Mouse (Mus musculus) liver, embryonic 14.5 days (tissue): ENCODE results near the gene Gm49388. TPM values are rescaled to one million over a fixed set of nuclear protein-coding genes. Genes with fewer than 3 reads are reported as not detected.

Experiments
- ATAC-seq: fragments of 200-750 bp; cut with Nextera tagmentation; 2 replicates; pipeline ENCODE4 v1.8.0; 2017; ENCODE audit warnings: moderate number of reproducible peaks, mild to moderate bottlenecking, moderate library complexity; ENCODE audit not compliant: insufficient read depth
- DNase-seq, 3 experiments: peaks; one replicate each; pipeline ENCODE4 v3.0.0-alpha.2; 2012 to 2013; ENCODE audit warnings: low read depth in 3 of 3, low spot score in 3 of 3
- H3K27ac ChIP-seq: fragments of 300-500 bp; sonication (generic); 2 replicates; pipeline ENCODE4 v1.5.1; 2014; ENCODE audit warnings: moderate library complexity, mild to moderate bottlenecking, control low read depth, inconsistent platforms
- H3K27me3 ChIP-seq: fragments of 300-500 bp; sonication (generic); 2 replicates; pipeline ENCODE4 v1.6.1; 2014; ENCODE audit warnings: mild to moderate bottlenecking, low read length, moderate library complexity; ENCODE audit not compliant: control insufficient read depth, insufficient read depth
- H3K36me3 ChIP-seq: fragments of 300-500 bp; sonication (generic); replicated peaks from 2 replicates; pipeline ENCODE4 v1.6.1; 2014; ENCODE audit warnings: low read depth; ENCODE audit not compliant: control insufficient read depth, insufficient read depth
- H3K4me1 ChIP-seq, 2 experiments: fragments of 200-500 bp in 1 of 2; fragments of 300-500 bp in 1 of 2; sonication (generic) in 1 of 2; replicated peaks; 2 replicates each; pipeline ENCODE4 v1.6.1; 2012 to 2014; ENCODE audit warnings: antibody characterized with exemption in 1 of 2, inconsistent platforms in 1 of 2, low read length in 1 of 2; ENCODE audit not compliant: control insufficient read depth in 2 of 2, insufficient read depth in 2 of 2
- H3K4me2 ChIP-seq: fragments of 300-500 bp; sonication (generic); 2 replicates; pipeline ENCODE4 v1.6.1; 2014; ENCODE audit warnings: low read depth, mild to moderate bottlenecking, control low read depth, moderate library complexity
- H3K4me3 ChIP-seq, 2 experiments: fragments of 200-500 bp in 1 of 2; fragments of 300-500 bp in 1 of 2; sonication (generic) in 1 of 2; 2 replicates each; pipeline ENCODE4 v1.5.1; 2012 to 2014; ENCODE audit warnings: low read depth in 2 of 2, low read length in 2 of 2, mild to moderate bottlenecking in 2 of 2, control low read depth in 1 of 2, inconsistent platforms in 1 of 2, moderate library complexity in 1 of 2; ENCODE audit not compliant: insufficient read depth in 1 of 2
- H3K9ac ChIP-seq: fragments of 300-500 bp; sonication (generic); replicated peaks from 2 replicates; pipeline ENCODE4 v1.6.1; 2014; ENCODE audit warnings: mild to moderate bottlenecking, control low read depth, moderate library complexity
- H3K9me3 ChIP-seq: fragments of 300-500 bp; sonication (generic); 2 replicates; pipeline ENCODE4 v1.6.1; 2016; ENCODE audit warnings: low read length, mixed read lengths; ENCODE audit not compliant: control insufficient read depth
- CTCF ChIP-seq: IDR thresholded peaks from 2 replicates; pipeline ENCODE4 v1.5.1; 2016; ENCODE audit warnings: antibody characterized with exemption, low read depth, control low read depth
- EP300 ChIP-seq: IDR thresholded peaks from 2 replicates; pipeline ENCODE4 v1.6.1; 2016; ENCODE audit warnings: antibody characterized with exemption, low read depth
- WGBS: fragments of 180-500 bp; shearing (Covaris S2); extraction: QIAGEN DNeasy Blood & Tissue Kit; methylation state at CpG from one replicate; pipeline ENCODE4 v1.1.7; 2014; ENCODE audit not compliant: insufficient replicate concordance; 5-methylcytosine and 5-hydroxymethylcytosine counted together
- polyA plus RNA-seq, 2 experiments: library from polyadenylated mRNA; depleted of rRNA in 1 of 2; stranded (reverse) in 1 of 2; unstranded in 1 of 2; fragments of >200 nt; fragmentation: Nextera tagmentation in 1 of 2; extraction: Ambion mirVana in 1 of 2; gene quantifications; 2 replicates each; pipeline versions ENCODE4 v1.2.1 to v1.2.3; 2012 to 2014

Gene Gm49388
- polyA plus RNA-seq, 2 experiments: 1.2 TPM; not detected in 1

DNA sequence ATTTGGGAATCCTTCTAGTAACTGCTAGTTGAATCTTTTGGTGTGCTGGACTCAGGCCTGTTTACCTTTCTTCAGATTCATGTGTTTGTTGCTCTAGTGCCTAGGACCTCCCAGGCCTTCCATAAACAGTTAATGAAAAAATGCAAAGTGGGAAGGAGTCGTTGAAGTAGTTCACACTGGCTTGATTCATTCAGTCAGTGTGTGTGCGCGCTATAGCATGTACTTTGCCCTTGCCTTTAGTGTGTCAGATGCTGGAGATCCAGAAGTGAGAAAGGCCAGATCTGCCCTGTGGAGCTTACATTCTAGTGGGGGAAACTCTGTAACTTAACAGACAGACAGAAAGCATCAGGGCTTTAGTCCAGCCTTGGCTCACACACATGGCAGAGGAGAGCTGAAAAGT, 24.9 kb upstream of the Gm49388 start:
- no peak overlapping the region for H3K27ac ChIP-seq

DNA sequence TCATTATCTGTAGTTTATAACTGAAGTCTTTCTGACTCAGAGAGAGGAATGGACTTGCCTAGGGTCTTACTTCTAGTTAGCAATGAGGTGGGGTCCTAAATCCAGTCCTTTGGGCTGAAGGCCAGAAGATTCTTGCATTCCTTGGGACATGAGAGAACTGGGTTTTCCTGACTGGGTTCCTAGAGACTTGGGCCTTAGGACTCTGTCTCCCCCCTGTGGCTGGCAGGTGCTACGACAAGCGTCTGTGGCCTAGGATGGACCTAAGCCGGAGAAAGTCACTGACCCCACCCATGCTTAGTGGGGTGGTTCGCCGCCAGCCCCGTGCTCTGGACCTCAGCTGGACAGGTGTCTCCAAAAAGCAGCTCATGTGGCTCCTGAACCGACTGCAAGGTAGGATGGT, 24.4 kb upstream of the Gm49388 start:
- Histone ChIP-seq H3K27me3 (no peaks in the 10 kb centered on the region), H3K27ac (no peak overlapping the region), H3K4me3 (no peak overlapping the region), H3K4me2 (no peak overlapping the region), H3K9me3 (no peaks in the 10 kb centered on the region), H3K36me3 (no peaks in the 10 kb centered on the region), H3K9ac (no peak overlapping the region), H3K4me1 (peaks cover 3 to 9% of the 10 kb centered on the region in 2 experiments; a peak in 3 of 4 replicates)
- 16% methylated on average over 7 of the region's 7 CpGs for WGBS
- DNase-seq (peak in 1 of 3 experiments; percentile 54), ATAC-seq (peak; percentile 55; the same call in 1 of the 2 replicates)
- TF ChIP-seq CTCF (peak; percentile 99), EP300 (no peak)

More for the DNA sequence above, 24.9 kb upstream of the Gm49388 start:
- WGBS: 83% methylated on average over 3 of the region's 3 CpGs
- H3K4me3 ChIP-seq: no peak overlapping the region
- H3K36me3 ChIP-seq: no peaks in the 10 kb centered on the region
- no peak for DNase-seq
- no peak overlapping the region for H3K9ac ChIP-seq
- no peaks in the 10 kb centered on the region for H3K27me3 ChIP-seq
- 0 out of 4 replicates have a peak, but pooled peaks cover 0 to 4% of the 10 kb centered on the region in 2 experiments for H3K4me1 ChIP-seq
- H3K9me3 ChIP-seq: no peaks in the 10 kb centered on the region
- TF ChIP-seq EP300 (no peak), CTCF (no peak)
- no peak for ATAC-seq
- no peak overlapping the region for H3K4me2 ChIP-seq

DNA sequence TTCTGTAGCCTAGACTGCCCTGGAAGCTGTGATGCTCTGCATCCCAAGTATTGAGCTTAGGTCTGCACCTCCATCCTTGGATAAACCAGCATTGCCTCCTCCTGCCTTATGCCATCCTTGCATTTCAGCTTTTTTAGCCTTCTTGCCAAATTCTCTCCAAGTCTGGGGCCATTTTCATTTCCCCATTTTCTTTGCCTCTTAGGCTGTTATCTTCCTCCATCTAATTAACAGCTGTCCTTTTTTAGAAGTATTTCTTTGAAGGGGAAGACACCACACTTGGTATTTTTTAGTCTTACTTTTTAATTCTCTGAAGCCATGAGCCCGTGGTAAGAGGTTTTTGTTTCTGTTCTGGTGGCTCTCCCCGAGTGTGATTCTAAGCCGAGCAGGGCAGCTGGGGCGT, 21.8 kb upstream of the Gm49388 start:
- no peaks in the 10 kb centered on the region for H3K9me3 ChIP-seq
- no peaks in the 10 kb centered on the region for H3K27me3 ChIP-seq
- no peak for DNase-seq
- H3K9ac ChIP-seq: no peak overlapping the region
- no peak for ATAC-seq
- no peak overlapping the region for H3K4me3 ChIP-seq
- H3K4me1 ChIP-seq: peaks cover 18 to 31% of the 10 kb centered on the region in 2 experiments
- WGBS: 78% methylated on average over 4 of the region's 4 CpGs
- H3K27ac ChIP-seq: no peak overlapping the region
- TF ChIP-seq CTCF (no peak), EP300 (no peak)
- H3K36me3 ChIP-seq: no peaks in the 10 kb centered on the region
- no peak overlapping the region for H3K4me2 ChIP-seq

DNA sequence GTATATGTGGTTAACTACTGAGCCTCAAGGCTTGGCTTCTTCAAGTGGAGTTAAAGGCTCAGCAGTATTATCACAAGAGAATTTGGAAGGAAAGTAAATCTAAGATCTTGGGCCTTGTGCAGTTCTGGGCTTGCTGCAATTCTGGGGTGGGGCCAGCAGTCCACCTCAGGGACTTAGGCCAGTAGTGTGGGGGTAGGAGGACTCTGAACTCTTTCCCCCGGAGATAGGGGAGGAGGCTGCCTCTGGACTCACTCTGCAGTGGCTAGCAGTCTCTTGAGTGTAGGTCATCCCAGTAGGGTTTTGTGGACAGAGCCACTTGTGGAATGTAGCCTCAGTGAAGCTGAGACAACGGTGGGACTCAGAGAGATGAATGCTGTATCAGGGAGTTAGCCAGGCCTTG, 19.7 kb upstream of the Gm49388 start:
- H3K4me2 ChIP-seq: no peak overlapping the region
- H3K9ac ChIP-seq: no peak overlapping the region
- H3K27ac ChIP-seq: peak overlapping the region; percentile 40
- no peaks in the 10 kb centered on the region for H3K36me3 ChIP-seq
- WGBS: 81% methylated on average over 2 of the region's 2 CpGs
- no peaks in the 10 kb centered on the region for H3K9me3 ChIP-seq
- no peak overlapping the region for H3K4me3 ChIP-seq
- ATAC-seq (no peak), DNase-seq (no peak)
- H3K4me1 ChIP-seq: peaks cover 31 to 39% of the 10 kb centered on the region in 2 experiments
- TF ChIP-seq EP300 (no peak), CTCF (no peak)
- no peaks in the 10 kb centered on the region for H3K27me3 ChIP-seq

DNA sequence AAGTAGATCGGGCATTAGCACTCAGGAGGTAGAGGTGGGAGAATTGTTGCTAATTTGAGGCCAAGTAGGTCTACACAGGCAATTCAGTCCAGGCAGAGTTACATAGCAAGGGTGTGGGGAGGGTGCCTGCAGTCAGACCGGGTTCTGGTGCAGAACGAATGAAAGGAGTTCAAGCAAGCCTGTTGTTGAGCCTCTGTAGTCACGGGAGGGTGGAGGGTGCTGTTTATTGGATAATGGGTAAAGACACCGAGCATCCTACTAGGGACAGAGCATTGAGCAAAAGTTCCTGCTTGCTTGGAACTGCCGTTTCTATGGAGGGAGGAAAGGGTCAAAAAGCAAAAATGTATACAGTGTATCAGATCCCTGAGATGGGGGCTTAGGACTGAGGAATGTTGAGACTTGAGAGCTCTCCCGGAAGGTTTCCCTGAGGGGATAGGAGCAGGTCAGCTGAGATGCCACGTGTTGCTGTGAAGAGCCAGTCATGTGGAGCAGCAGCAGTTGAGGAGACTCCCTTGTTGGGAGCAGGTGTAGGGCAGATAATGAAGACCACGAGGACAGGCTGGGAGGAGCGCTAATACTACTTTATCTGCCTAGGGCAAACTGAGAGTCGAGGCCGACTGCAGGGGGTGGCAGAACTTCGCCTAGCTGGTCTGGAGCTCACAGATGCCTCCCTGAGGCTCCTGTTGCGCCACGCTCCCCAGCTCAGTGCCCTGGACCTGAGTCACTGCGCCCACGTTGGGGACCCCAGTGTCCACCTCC, 18.4 kb upstream of the Gm49388 start:
- TF ChIP-seq EP300 (peak; percentile 76), CTCF (peak; percentile 69)
- Histone ChIP-seq H3K9ac (peak overlapping the region; percentile 90), H3K9me3 (no peaks in the 10 kb centered on the region), H3K4me1 (peaks cover 35 to 49% of the 10 kb centered on the region in 2 experiments), H3K4me2 (peak overlapping the region; percentile 94), H3K4me3 (peak overlapping the region; percentile 58 to 72), H3K27me3 (no peaks in the 10 kb centered on the region), H3K27ac (peak overlapping the region; percentile 93), H3K36me3 (no peaks in the 10 kb centered on the region)
- ATAC-seq: peak; percentile 93
- WGBS: 23% methylated on average over 17 of the region's 17 CpGs
- DNase-seq: peak; percentile 90 to 91 (median 91)
